Mouse (Mus musculus) neural tube, embryonic 14.5 days (tissue): ENCODE measurements around the gene Spata25. TPM values are rescaled to one million over a fixed set of nuclear protein-coding genes. Genes with fewer than 3 reads are reported as not detected.
"Not testable (repeated sequence)": the region's sequence is repeated elsewhere in the genome, so short reads cannot be mapped to it uniquely, and the experiment has no call there.

Experiments used
- ATAC-seq: fragments of 200-750 bp; cut with Nextera tagmentation; 2 replicates; pipeline ENCODE4 v1.8.0; 2017; ENCODE audit warnings: low read depth, mild to moderate bottlenecking, moderate TSS enrichment, moderate library complexity
- H3K27ac ChIP-seq: fragments of 300-500 bp; sonication (generic); 2 replicates; pipeline ENCODE4 v1.5.1; 2014; ENCODE audit warnings: low read depth, mild to moderate bottlenecking, control low read depth, low read length, moderate library complexity, mixed read lengths
- H3K27me3 ChIP-seq: fragments of 300-500 bp; sonication (generic); 2 replicates; pipeline ENCODE4 v1.6.1; 2014; ENCODE audit warnings: low read length; ENCODE audit not compliant: control insufficient read depth, insufficient read depth
- H3K36me3 ChIP-seq: fragments of 300-500 bp; sonication (generic); 2 replicates; pipeline ENCODE4 v1.6.1; 2014; ENCODE audit warnings: low read length, mixed read lengths; ENCODE audit not compliant: control insufficient read depth, insufficient read depth
- H3K4me1 ChIP-seq: fragments of 300-500 bp; sonication (generic); 2 replicates; pipeline ENCODE4 v1.6.1; 2014; ENCODE audit warnings: low read length; ENCODE audit not compliant: control insufficient read depth, insufficient read depth
- H3K4me2 ChIP-seq: fragments of 300-500 bp; sonication (generic); 2 replicates; pipeline ENCODE4 v1.6.1; 2014; ENCODE audit warnings: mild to moderate bottlenecking, low read depth, low read length, control low read depth
- H3K4me3 ChIP-seq: fragments of 300-500 bp; sonication (generic); 2 replicates; pipeline ENCODE4 v1.5.1; 2014; ENCODE audit warnings: low read depth, low read length, control low read depth, mixed read lengths
- H3K9ac ChIP-seq: fragments of 300-500 bp; sonication (generic); replicated peaks from 2 replicates; pipeline ENCODE4 v1.6.1; 2014; ENCODE audit warnings: low read depth, mild to moderate bottlenecking, control low read depth, low read length, mixed read lengths
- H3K9me3 ChIP-seq: fragments of 300-500 bp; sonication (generic); 2 replicates; pipeline ENCODE4 v1.6.1; 2016; ENCODE audit warnings: low read length; ENCODE audit not compliant: control insufficient read depth
- WGBS: fragments of 180-500 bp; shearing (Covaris S2); extraction: QIAGEN DNeasy Blood & Tissue Kit; methylation state at CpG from one replicate; pipeline ENCODE4 v1.1.7; 2014; 5-methylcytosine and 5-hydroxymethylcytosine counted together
- polyA plus RNA-seq: library from polyadenylated mRNA; unstranded; fragments of >200 nt; fragmentation: Nextera tagmentation; extraction: Ambion mirVana; gene quantifications from 2 replicates; pipeline ENCODE4 v1.2.1, GENCODE M21; 2014

Spata25 gene
- polyA plus RNA-seq: 0.27 TPM in 1 of 2 replicates, not detected in the other

DNA sequence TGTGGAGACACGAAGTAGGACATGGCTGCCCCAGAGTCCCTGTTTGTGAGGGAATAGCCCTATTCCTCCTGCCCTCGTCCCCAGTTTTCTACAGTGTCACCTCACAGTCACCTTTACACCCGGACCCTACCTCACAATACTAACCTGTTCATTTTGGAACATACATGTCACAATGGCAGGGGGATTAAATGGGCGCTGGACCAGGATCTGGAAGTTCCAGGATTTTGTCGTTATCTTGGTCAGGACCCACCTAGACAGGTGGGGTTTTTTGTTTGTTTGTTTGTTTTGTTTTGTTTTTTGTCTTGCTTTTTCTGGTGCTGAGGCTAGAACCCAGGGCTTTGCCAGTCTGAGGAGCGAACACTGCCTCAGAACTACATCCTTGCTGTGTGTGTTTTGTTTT, at the start of gene Spata25:
Spata25 (minus strand) TSS at position 101 of the 400 bp plus-strand sequence.
- Histone ChIP-seq H3K4me2 (no peak within 1 kb of the TSS), H3K4me3 (no peak within 1 kb of the TSS), H3K9me3 (no peaks in the 10 kb centered on the region), H3K9ac (no peak within 1 kb of the TSS), H3K36me3 (peaks cover 24% of the 10 kb centered on the region), H3K27me3 (no peaks in the 10 kb centered on the region), H3K27ac (no peak within 1 kb of the TSS), H3K4me1 (no peaks in the 10 kb centered on the region; the same call in 1 of the 2 replicates)
- 91% methylated on average over 6 of the region's 6 CpGs for WGBS
- ATAC-seq: no peak

GRCm38 (mm10) chr2:164877376-164878215, 49.3 kb upstream of the Spata25 start:
- H3K9ac ChIP-seq, H3K9me3 ChIP-seq, H3K27ac ChIP-seq, ATAC-seq, H3K36me3 ChIP-seq, H3K27me3 ChIP-seq: not testable (repeated sequence)
- WGBS: 72% methylated on average over 11 of the region's 11 CpGs
- peak overlapping the region; percentile 99 for H3K4me2 ChIP-seq
- H3K4me1 ChIP-seq: peaks cover 19% of the 10 kb centered on the region
- peak overlapping the region; percentile 96 for H3K4me3 ChIP-seq

GRCm38 (mm10) chr2:164875648-164876047, 47.3 kb upstream of the Spata25 start:
- not testable (repeated sequence) for H3K4me3 ChIP-seq, ATAC-seq, H3K27ac ChIP-seq, H3K4me2 ChIP-seq, H3K9ac ChIP-seq, H3K36me3 ChIP-seq, H3K9me3 ChIP-seq, H3K27me3 ChIP-seq
- peaks cover 16% of the 10 kb centered on the region for H3K4me1 ChIP-seq
- 48% methylated on average over 2 of the region's 2 CpGs for WGBS

DNA sequence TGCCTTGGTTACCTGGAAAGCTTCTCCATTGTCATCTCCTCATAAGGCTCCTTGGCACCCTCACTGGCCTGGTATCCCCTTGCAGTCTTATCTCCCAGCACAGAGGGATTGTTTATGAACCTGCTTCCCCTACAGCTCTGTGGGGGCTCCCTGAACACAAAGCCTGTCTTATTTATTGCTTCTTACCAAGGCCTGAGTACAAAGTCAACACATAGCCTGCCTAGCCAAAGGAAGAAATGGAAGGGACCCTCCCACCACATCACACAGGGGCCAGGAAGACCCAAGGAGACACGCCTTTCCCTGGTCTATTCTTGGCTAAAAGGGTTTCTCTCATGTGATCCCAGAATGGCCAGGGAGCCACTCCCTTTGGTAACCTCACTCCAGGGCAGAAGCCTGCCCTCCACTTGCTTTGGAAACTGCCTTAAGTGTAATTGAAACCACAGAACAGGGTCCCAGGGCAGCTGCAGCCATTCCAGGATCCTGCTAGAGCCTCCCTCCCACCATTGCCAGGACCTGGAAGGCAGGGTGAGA, 46.0 kb upstream of the Spata25 start:
- H3K27me3 ChIP-seq: no peaks in the 10 kb centered on the region
- no peak overlapping the region for H3K4me3 ChIP-seq
- H3K27ac ChIP-seq: no peak overlapping the region
- H3K9ac ChIP-seq: no peak overlapping the region
- H3K36me3 ChIP-seq: no peaks in the 10 kb centered on the region
- ATAC-seq: no peak
- H3K4me2 ChIP-seq: no peak overlapping the region
- 6% methylated on average over 1 of the region's 1 CpGs for WGBS
- H3K4me1 ChIP-seq: peaks cover 9% of the 10 kb centered on the region; the same call in 1 of the 2 replicates
- H3K9me3 ChIP-seq: no peaks in the 10 kb centered on the region

GRCm38 (mm10) chr2:164873621-164874020, 45.3 kb upstream of the Spata25 start:
- Histone ChIP-seq H3K27ac (no peak overlapping the region), H3K9ac (no peak overlapping the region)

GRCm38 (mm10) chr2:164871602-164872303, 43.4 kb upstream of the Spata25 start:
- H3K27ac ChIP-seq: no peak overlapping the region
- H3K4me2 ChIP-seq: no peak overlapping the region
- no peak overlapping the region for H3K4me3 ChIP-seq
- H3K27me3 ChIP-seq: no peaks in the 10 kb centered on the region
- no peak for ATAC-seq
- H3K36me3 ChIP-seq: no peaks in the 10 kb centered on the region
- H3K9ac ChIP-seq: no peak overlapping the region
- H3K9me3 ChIP-seq: no peaks in the 10 kb centered on the region
- 60% methylated on average over 6 of the region's 6 CpGs for WGBS
- H3K4me1 ChIP-seq: no peaks in the 10 kb centered on the region

More at GRCm38 (mm10) chr2:164873621-164874020, 45.3 kb upstream of the Spata25 start:
- no peak overlapping the region for H3K4me2 ChIP-seq
- no peaks in the 10 kb centered on the region for H3K9me3 ChIP-seq
- H3K36me3 ChIP-seq: no peaks in the 10 kb centered on the region
- no peak overlapping the region for H3K4me3 ChIP-seq
- no peaks in the 10 kb centered on the region for H3K27me3 ChIP-seq
- no peak for ATAC-seq
- H3K4me1 ChIP-seq: peaks cover 7% of the 10 kb centered on the region; the same call in 1 of the 2 replicates
- WGBS: 51% methylated on average over 3 of the region's 3 CpGs

- no peaks in the 10 kb centered on the region for H3K27me3 ChIP-seq
- no peak overlapping the region for H3K4me2 ChIP-seq
- no peak for ATAC-seq
- 77% methylated on average over 7 of the region's 7 CpGs for WGBS
- H3K9me3 ChIP-seq: no peaks in the 10 kb centered on the region
- H3K36me3 ChIP-seq: no peaks in the 10 kb centered on the region
- H3K9ac ChIP-seq: no peak overlapping the region
- no peaks in the 10 kb centered on the region for H3K4me1 ChIP-seq
- no peak overlapping the region for H3K27ac ChIP-seq
- H3K4me3 ChIP-seq: no peak overlapping the region
Measured at GRCm38 (mm10) chr2:164868491-164868890, 40.2 kb upstream of the Spata25 start.

GRCm38 (mm10) chr2:164867566-164867965, 39.2 kb upstream of the Spata25 start:
- H3K4me3 ChIP-seq: no peak overlapping the region
- no peak overlapping the region for H3K27ac ChIP-seq
- no peak overlapping the region for H3K4me2 ChIP-seq
- H3K27me3 ChIP-seq: no peaks in the 10 kb centered on the region
- no peaks in the 10 kb centered on the region for H3K4me1 ChIP-seq
- 91% methylated on average over 7 of the region's 7 CpGs for WGBS
- ATAC-seq: no peak
- H3K9ac ChIP-seq: no peak overlapping the region
- no peaks in the 10 kb centered on the region for H3K36me3 ChIP-seq
- no peaks in the 10 kb centered on the region for H3K9me3 ChIP-seq
